Mouse (Mus musculus): ENCODE data around the gene Ache. TPM values are rescaled to one million over a fixed set of nuclear protein-coding genes. Genes with fewer than 3 reads are reported as not detected.

Gene Ache
- not detected for polyA plus RNA-seq (2014; fragmentation: Illumina TruSeq; extraction: RNeasy Lipid Tissue Mini Kit (QIAGEN cat#74804); ENCODE audit: low read depth, low replicate concordance)

GRCm38 (mm10) chr5:137287032-137287952 lies at the start of gene Ache:
Gene Ache (plus strand): TSS chr5:137287519.

GRCm38 (mm10) chr5:137293839-137294743 lies 6.8 kb downstream of the Ache start, which contains the start of gene Ufsp1:
Gene Ufsp1 (plus strand): TSS chr5:137294629.

GRCm38 (mm10) chr5:137307071-137307912 lies 20.0 kb downstream of the Ache start, which contains the start of gene Srrt:
Gene Srrt (minus strand): TSS chr5:137307674.

GRCm38 (mm10) chr5:137314193-137315083 lies 27.1 kb downstream of the Ache start, which contains the start of gene Trip6:
Gene Trip6 (minus strand): TSS chr5:137314404.

GRCm38 (mm10) chr5:137333512-137334174 lies 46.3 kb downstream of the Ache start, which contains the start of gene Slc12a9:
Gene Slc12a9 (minus strand): TSS chr5:137333597.

Other genes starting within 250 kb of the Ache start
- 9.6 TPM for gene Ap1s1, start 241.4 kb upstream of the Ache start, polyA plus RNA-seq (2014; fragmentation: Illumina TruSeq; extraction: RNeasy Lipid Tissue Mini Kit (QIAGEN cat#74804); ENCODE audit: low read depth, low replicate concordance)
- gene Serpine1, start 215.3 kb upstream of the Ache start, polyA plus RNA-seq (2014; fragmentation: Illumina TruSeq; extraction: RNeasy Lipid Tissue Mini Kit (QIAGEN cat#74804); ENCODE audit: low read depth, low replicate concordance) = 0.69 TPM
- 7.7 TPM for gene Trim56, start 171.3 kb upstream of the Ache start, polyA plus RNA-seq (2014; fragmentation: Illumina TruSeq; extraction: RNeasy Lipid Tissue Mini Kit (QIAGEN cat#74804); ENCODE audit: low read depth, low replicate concordance)
- gene Muc3, start 138.2 kb upstream of the Ache start, polyA plus RNA-seq (2014; fragmentation: Illumina TruSeq; extraction: RNeasy Lipid Tissue Mini Kit (QIAGEN cat#74804); ENCODE audit: low read depth, low replicate concordance) = 0.26 TPM
- gene Muc3a, start 75.1 kb upstream of the Ache start, polyA plus RNA-seq (2014; fragmentation: Illumina TruSeq; extraction: RNeasy Lipid Tissue Mini Kit (QIAGEN cat#74804); ENCODE audit: low read depth, low replicate concordance) = not detected
- gene Ufsp1, start 7.1 kb downstream of the Ache start, polyA plus RNA-seq (2014; fragmentation: Illumina TruSeq; extraction: RNeasy Lipid Tissue Mini Kit (QIAGEN cat#74804); ENCODE audit: low read depth, low replicate concordance) = 0.93 TPM
- gene Srrt, start 20.2 kb downstream of the Ache start, polyA plus RNA-seq (2014; fragmentation: Illumina TruSeq; extraction: RNeasy Lipid Tissue Mini Kit (QIAGEN cat#74804); ENCODE audit: low read depth, low replicate concordance) = 19.3 TPM
- 0.19 TPM for gene Trip6, start 26.9 kb downstream of the Ache start, polyA plus RNA-seq (2014; fragmentation: Illumina TruSeq; extraction: RNeasy Lipid Tissue Mini Kit (QIAGEN cat#74804); ENCODE audit: low read depth, low replicate concordance)
- 0.21 TPM for gene Slc12a9, start 46.1 kb downstream of the Ache start, polyA plus RNA-seq (2014; fragmentation: Illumina TruSeq; extraction: RNeasy Lipid Tissue Mini Kit (QIAGEN cat#74804); ENCODE audit: low read depth, low replicate concordance)
- gene Ephb4, start 62.6 kb downstream of the Ache start, polyA plus RNA-seq (2014; fragmentation: Illumina TruSeq; extraction: RNeasy Lipid Tissue Mini Kit (QIAGEN cat#74804); ENCODE audit: low read depth, low replicate concordance) = 2.0 TPM
- not detected for gene Zan, start 189.5 kb downstream of the Ache start, polyA plus RNA-seq (2014; fragmentation: Illumina TruSeq; extraction: RNeasy Lipid Tissue Mini Kit (QIAGEN cat#74804); ENCODE audit: low read depth, low replicate concordance)
- not detected for gene Pop7, start 215.0 kb downstream of the Ache start, polyA plus RNA-seq (2014; fragmentation: Illumina TruSeq; extraction: RNeasy Lipid Tissue Mini Kit (QIAGEN cat#74804); ENCODE audit: low read depth, low replicate concordance)
- 1.5 TPM for gene Gigyf1, start 231.0 kb downstream of the Ache start, polyA plus RNA-seq (2014; fragmentation: Illumina TruSeq; extraction: RNeasy Lipid Tissue Mini Kit (QIAGEN cat#74804); ENCODE audit: low read depth, low replicate concordance)
- not detected for gene Epo, start 245.7 kb downstream of the Ache start, polyA plus RNA-seq (2014; fragmentation: Illumina TruSeq; extraction: RNeasy Lipid Tissue Mini Kit (QIAGEN cat#74804); ENCODE audit: low read depth, low replicate concordance)
- gene Gnb2, start 246.0 kb downstream of the Ache start, polyA plus RNA-seq (2014; fragmentation: Illumina TruSeq; extraction: RNeasy Lipid Tissue Mini Kit (QIAGEN cat#74804); ENCODE audit: low read depth, low replicate concordance) = 5.5 TPM